7 mouse cellular contexts compared by ENCODE assay signal in genomic region chr2:92491950-92492501, GRCm38 (mm10). TPM values are rescaled to one million over a fixed set of nuclear protein-coding genes. Genes with fewer than 3 reads are reported as not detected.
DNase-seq lines count a peak whose midpoint lies in the region; ATAC-seq and TF ChIP-seq lines count a peak whose summit lies in the region.

No protein-coding gene starts in this region.

- no peak overlapping the region for H3K4me2 ChIP-seq in embryonic facial prominence, embryonic 15.5 days (replicated peaks)
- 0 out of 2 replicates have a peak overlapping the region, but pooled peaks have one; percentile 9 for H3K4me2 ChIP-seq in intestine, postnatal 0 days (replicated peaks; ENCODE audit: low read depth)

- no peaks in the 10 kb centered on the region for H3K36me3 ChIP-seq in embryonic facial prominence, embryonic 15.5 days
- no peaks in the 10 kb centered on the region for H3K36me3 ChIP-seq in intestine, postnatal 0 days (ENCODE audit: control insufficient read depth, insufficient read depth)

- peak; percentile 45 to 63 for DNase-seq in left cerebral cortex, postnatal 10 days (ENCODE audit: extremely low spot score in 1 of 2, low spot score in 2 of 2)
- DNase-seq in left cerebral cortex, adult 11 months (ENCODE audit: low spot score) = no peak
- peak; percentile 72 for DNase-seq in lung, postnatal 36 days
- DNase-seq in gastrocnemius, adult 2 months = no peak

- TF ChIP-seq CTCF in intestine, postnatal 0 days (IDR thresholded peaks at IDR 0.05; ENCODE audit: low read depth) = no peak
- TF ChIP-seq CTCF in gastrocnemius, adult 2 months (IDR thresholded peaks at IDR 0.05) = no peak

- H3K9ac ChIP-seq in embryonic facial prominence, embryonic 15.5 days = no peak overlapping the region
- no peak overlapping the region for H3K9ac ChIP-seq in intestine, postnatal 0 days (ENCODE audit: low read depth, low read length)

- ATAC-seq in embryonic facial prominence, embryonic 15.5 days (ENCODE audit: insufficient number of reproducible peaks, low FRiP score, low TSS enrichment, low read depth) = peak; percentile 39; the same call in 1 of the 2 replicates
- ATAC-seq in intestine, postnatal 0 days = peak; percentile 42; the same call in 1 of the 2 replicates
- ATAC-seq in megakaryocyte progenitor cell, adult 5-6 weeks (replicated peaks; ENCODE audit: poor library complexity) = no peak

- no peaks in the 10 kb centered on the region for H3K9me3 ChIP-seq in embryonic facial prominence, embryonic 15.5 days (replicated peaks)
- no peaks in the 10 kb centered on the region for H3K9me3 ChIP-seq in intestine, postnatal 0 days (ENCODE audit: control insufficient read depth)

- peaks cover 25% of the 10 kb centered on the region for H3K4me1 ChIP-seq in embryonic facial prominence, embryonic 15.5 days
- H3K4me1 ChIP-seq in intestine, postnatal 0 days (replicated peaks; ENCODE audit: control insufficient read depth, insufficient read depth, low read length) = 0 out of 2 replicates have a peak, but pooled peaks cover 4% of the 10 kb centered on the region

- no peak overlapping the region for H3K4me3 ChIP-seq in embryonic facial prominence, embryonic 15.5 days (replicated peaks)
- no peak overlapping the region for H3K4me3 ChIP-seq in intestine, postnatal 0 days (ENCODE audit: low read depth, low read length)
- no peak overlapping the region for H3K4me3 ChIP-seq in gastrocnemius, adult 2 months

- no peak overlapping the region for H3K27ac ChIP-seq in embryonic facial prominence, embryonic 15.5 days (replicated peaks)
- no peak overlapping the region for H3K27ac ChIP-seq in intestine, postnatal 0 days (ENCODE audit: low read depth, low read length)
- no peak overlapping the region for H3K27ac ChIP-seq in gastrocnemius, adult 2 months

- intact Hi-C loops in left cerebral cortex, postnatal 10 days (cut with DNase I) = no loop called here
- intact Hi-C loops in gastrocnemius, adult 2 months (cut with DNase I) = no loop called here

- peaks cover 9% of the 10 kb centered on the region for H3K27me3 ChIP-seq in embryonic facial prominence, embryonic 15.5 days
- H3K27me3 ChIP-seq in intestine, postnatal 0 days (replicated peaks; ENCODE audit: control insufficient read depth, insufficient read depth, low read length) = no peaks in the 10 kb centered on the region

- WGBS in embryonic facial prominence, embryonic 15.5 days = 38% methylated on average over 12 of the region's 12 CpGs
- 34% methylated on average over 12 of the region's 12 CpGs for WGBS in intestine, postnatal 0 days

RNA-seq across cellular contexts. Expression of gene Slc35c1, which starts 31.7 kb away (rescaled TPM):
- total RNA-seq in left cerebral cortex, postnatal 10 days (2021) = 10 to 100 TPM; 22.2 to 24.2 TPM
- 14.5 and 18.4 TPM in 2 replicates for polyA plus RNA-seq in embryonic facial prominence, embryonic 15.5 days (2015; fragmentation: Nextera tagmentation; extraction: Ambion mirVana)
- polyA plus RNA-seq in intestine, postnatal 0 days (2015; fragmentation: Nextera tagmentation; extraction: Ambion mirVana) = 51.9 and 59.2 TPM in 2 replicates
- 62.3 and 76.4 TPM in 2 replicates for total RNA-seq in megakaryocyte progenitor cell, adult 5-6 weeks (2015)
- 16.5 and 19.3 TPM in 2 replicates for total RNA-seq in megakaryocyte progenitor cell, adult 5-6 weeks (2017)
- 1 to 10 TPM; 4.9 to 5.1 TPM for total RNA-seq in gastrocnemius, adult 2 months (2021)

RNA-seq across cellular contexts. Expression of gene Cry2, which starts 58.2 kb away (rescaled TPM):
- 100 to 1,000 TPM; 108 to 109 TPM for total RNA-seq in left cerebral cortex, postnatal 10 days (2021)
- polyA plus RNA-seq in embryonic facial prominence, embryonic 15.5 days (2015; fragmentation: Nextera tagmentation; extraction: Ambion mirVana) = 30.6 and 33.9 TPM in 2 replicates
- 10.0 and 11.7 TPM in 2 replicates for polyA plus RNA-seq in intestine, postnatal 0 days (2015; fragmentation: Nextera tagmentation; extraction: Ambion mirVana)
- 9.0 and 10.1 TPM in 2 replicates for total RNA-seq in megakaryocyte progenitor cell, adult 5-6 weeks (2015)
- total RNA-seq in megakaryocyte progenitor cell, adult 5-6 weeks (2017) = 7.4 and 10.9 TPM in 2 replicates
- 10 to 100 TPM; 12.5 to 26.8 TPM for total RNA-seq in gastrocnemius, adult 2 months (2021)

Comparison
In these comparisons a context has a peak if more than half of its experiments do, and no peak if none do; other contexts are left out.
1. DNase-seq: peak in left cerebral cortex, postnatal 10 days (2 of 2) and lung, postnatal 36 days (single experiment); none in left cerebral cortex, adult 11 months (single experiment) and gastrocnemius, adult 2 months (single experiment).